Mouse (Mus musculus) ES-Bruce4 (cell line): ENCODE measurements around the gene Inpp5k. TPM values are rescaled to one million over a fixed set of nuclear protein-coding genes. Genes with fewer than 3 reads are reported as not detected.

Experiments
- H3K27ac ChIP-seq: 2 replicates; pipeline ENCODE4 v1.5.1; 2012; ENCODE audit warnings: low read length, inconsistent platforms; ENCODE audit not compliant: insufficient read depth
- H3K27me3 ChIP-seq: 2 replicates; pipeline ENCODE4 v1.6.1; 2012; ENCODE audit warnings: mild to moderate bottlenecking, low read length, inconsistent platforms; ENCODE audit not compliant: control insufficient read depth, poor library complexity, insufficient read depth, severe bottlenecking
- H3K36me3 ChIP-seq: 2 replicates; pipeline ENCODE4 v1.6.1; 2012; ENCODE audit warnings: inconsistent platforms, mild to moderate bottlenecking, low read length, moderate library complexity; ENCODE audit not compliant: control insufficient read depth, poor library complexity, insufficient read depth, severe bottlenecking
- H3K4me1 ChIP-seq: one replicate; pipeline ENCODE4 v1.8.1; 2011; ENCODE audit warnings: low read length; ENCODE audit not compliant: control insufficient read depth, insufficient read depth
- H3K4me3 ChIP-seq: 2 replicates; pipeline ENCODE4 v1.5.1; 2011; ENCODE audit warnings: low read depth, mild to moderate bottlenecking, low read length
- H3K9ac ChIP-seq: 2 replicates; pipeline ENCODE4 v1.6.1; 2012; ENCODE audit warnings: low read depth, mild to moderate bottlenecking, inconsistent platforms; ENCODE audit not compliant: poor library complexity, severe bottlenecking
- H3K9me3 ChIP-seq: replicated peaks from 2 replicates; pipeline ENCODE4 v1.6.1; 2012; ENCODE audit warnings: mild to moderate bottlenecking, low read length, inconsistent platforms; ENCODE audit not compliant: control insufficient read depth, poor library complexity, insufficient read depth, severe bottlenecking
- CTCF ChIP-seq: IDR thresholded peaks from one replicate; pipeline ENCODE4 v1.8.1; 2011; ENCODE audit warnings: low read depth, low read length
- EP300 ChIP-seq: IDR thresholded peaks from 2 replicates; pipeline ENCODE4 v1.6.1; 2011; ENCODE audit warnings: low read depth, low read length; ENCODE audit not compliant: insufficient read depth
- POLR2A ChIP-seq: IDR thresholded peaks from one replicate; pipeline ENCODE4 v1.8.1; 2011; ENCODE audit warnings: low read length; ENCODE audit not compliant: insufficient read depth
- polyA plus RNA-seq: library from polyadenylated mRNA; stranded (reverse); fragments of >200 nt; gene quantifications from 2 replicates; pipeline ENCODE4 v1.2.4, GENCODE M21; 2011; ENCODE audit warnings: low read depth; ENCODE audit not compliant: missing spikeins, insufficient read depth, insufficient read length

Inpp5k gene
- polyA plus RNA-seq, 1 experiment: 22.6 TPM

GRCm38 (mm10) chr11:75658311-75658710, 27.5 kb downstream of the Inpp5k start:
- H3K4me1 ChIP-seq: peaks cover 8% of the 10 kb centered on the region
- TF ChIP-seq CTCF (no peak), POLR2A (no peak), EP300 (no peak)
- peaks cover 11% of the 10 kb centered on the region for H3K36me3 ChIP-seq
- H3K27me3 ChIP-seq: no peaks in the 10 kb centered on the region
- H3K9me3 ChIP-seq: no peaks in the 10 kb centered on the region
- H3K27ac ChIP-seq: no peak overlapping the region
- H3K9ac ChIP-seq: no peak overlapping the region
- no peak overlapping the region for H3K4me3 ChIP-seq

- Histone ChIP-seq H3K4me3 (no peak overlapping the region), H3K4me1 (peaks cover 8% of the 10 kb centered on the region), H3K9me3 (no peaks in the 10 kb centered on the region), H3K27me3 (no peaks in the 10 kb centered on the region), H3K9ac (no peak overlapping the region), H3K36me3 (peaks cover 11% of the 10 kb centered on the region), H3K27ac (no peak overlapping the region)
- TF ChIP-seq CTCF (no peak), POLR2A (no peak), EP300 (no peak)
Measured at GRCm38 (mm10) chr11:75658996-75659750, 28.4 kb downstream of the Inpp5k start.

- no peaks in the 10 kb centered on the region for H3K27me3 ChIP-seq
- peaks cover 11% of the 10 kb centered on the region for H3K36me3 ChIP-seq
- H3K9me3 ChIP-seq: no peaks in the 10 kb centered on the region
- H3K9ac ChIP-seq: no peak overlapping the region
- no peak for TF ChIP-seq CTCF
- no peak overlapping the region for H3K4me3 ChIP-seq
- H3K4me1 ChIP-seq: peaks cover 4% of the 10 kb centered on the region
- H3K27ac ChIP-seq: no peak overlapping the region
Measured at GRCm38 (mm10) chr11:75660081-75660590, 29.3 kb downstream of the Inpp5k start.

GRCm38 (mm10) chr11:75660941-75661800, 30.4 kb downstream of the Inpp5k start:
- no peak overlapping the region for H3K4me3 ChIP-seq
- H3K9ac ChIP-seq: no peak overlapping the region
- no peaks in the 10 kb centered on the region for H3K9me3 ChIP-seq
- peaks cover 11% of the 10 kb centered on the region for H3K36me3 ChIP-seq
- H3K27me3 ChIP-seq: no peaks in the 10 kb centered on the region
- H3K4me1 ChIP-seq: peaks cover 4% of the 10 kb centered on the region
- TF ChIP-seq POLR2A (no peak), EP300 (no peak), CTCF (no peak)
- H3K27ac ChIP-seq: no peak overlapping the region

- Histone ChIP-seq H3K27me3 (no peaks in the 10 kb centered on the region), H3K36me3 (peaks cover 11% of the 10 kb centered on the region), H3K27ac (no peak overlapping the region), H3K4me3 (no peak overlapping the region), H3K9me3 (no peaks in the 10 kb centered on the region), H3K4me1 (peaks cover 2% of the 10 kb centered on the region), H3K9ac (no peak overlapping the region)
- TF ChIP-seq EP300: no peak
- TF ChIP-seq CTCF: no peak
- TF ChIP-seq POLR2A: no peak
Measured at GRCm38 (mm10) chr11:75662131-75662530, 31.3 kb downstream of the Inpp5k start.

- no peak overlapping the region for H3K9ac ChIP-seq
- H3K27me3 ChIP-seq: no peaks in the 10 kb centered on the region
- H3K4me3 ChIP-seq: no peak overlapping the region
- no peaks in the 10 kb centered on the region for H3K9me3 ChIP-seq
- H3K4me1 ChIP-seq: no peaks in the 10 kb centered on the region
- H3K27ac ChIP-seq: no peak overlapping the region
- TF ChIP-seq CTCF (no peak), POLR2A (no peak), EP300 (no peak)
- peaks cover 18% of the 10 kb centered on the region for H3K36me3 ChIP-seq
Measured at GRCm38 (mm10) chr11:75666296-75666695, 35.5 kb downstream of the Inpp5k start.
